Mouse (Mus musculus): ENCODE results near the gene Tubb2a.
A peak's percentile ranks its signal among the peaks of the same experiment; 100 is the strongest.

Gene Tubb2a

DNA sequence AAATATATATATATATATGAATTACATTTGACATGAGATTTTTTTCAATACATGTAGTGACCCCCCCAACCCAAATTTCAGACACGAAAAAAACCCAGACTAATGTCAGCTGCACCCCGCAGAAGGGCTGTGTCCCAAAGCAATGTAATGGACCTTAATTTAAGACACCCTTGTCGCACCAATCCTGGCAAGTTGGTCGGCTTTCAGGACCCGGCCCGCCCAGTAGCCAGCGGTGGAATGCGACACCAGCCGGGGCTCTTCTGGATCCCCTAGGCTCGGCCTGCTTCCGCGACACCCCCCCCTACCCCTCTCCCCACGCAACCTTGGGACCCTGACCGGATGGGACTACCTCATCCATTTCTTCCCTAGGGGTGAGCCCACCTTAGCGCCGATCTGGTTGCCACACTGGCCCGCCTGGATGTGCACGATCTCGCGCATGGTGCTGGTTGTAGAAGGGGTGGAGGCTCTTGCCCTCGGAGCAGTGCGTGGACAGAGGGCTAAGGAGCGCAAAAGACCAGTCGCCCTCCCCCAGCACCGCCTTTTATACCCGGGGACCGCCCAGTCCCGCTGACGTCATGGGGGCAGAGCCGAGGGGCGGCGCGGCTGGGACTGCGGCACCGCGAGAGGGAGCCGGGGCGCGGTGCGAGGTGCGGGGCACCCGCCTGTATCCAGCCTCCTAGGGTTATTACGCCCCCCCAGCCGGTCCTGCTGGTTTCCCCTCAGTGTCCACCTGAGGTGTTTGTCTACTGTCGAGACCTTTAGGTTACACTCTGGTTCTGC is at the start of gene Tubb2a:
Tubb2a (minus strand) TSS at position 516 of the 780 bp plus-strand sequence.
- DNase-seq: peak; percentile 93 to 96

DNA sequence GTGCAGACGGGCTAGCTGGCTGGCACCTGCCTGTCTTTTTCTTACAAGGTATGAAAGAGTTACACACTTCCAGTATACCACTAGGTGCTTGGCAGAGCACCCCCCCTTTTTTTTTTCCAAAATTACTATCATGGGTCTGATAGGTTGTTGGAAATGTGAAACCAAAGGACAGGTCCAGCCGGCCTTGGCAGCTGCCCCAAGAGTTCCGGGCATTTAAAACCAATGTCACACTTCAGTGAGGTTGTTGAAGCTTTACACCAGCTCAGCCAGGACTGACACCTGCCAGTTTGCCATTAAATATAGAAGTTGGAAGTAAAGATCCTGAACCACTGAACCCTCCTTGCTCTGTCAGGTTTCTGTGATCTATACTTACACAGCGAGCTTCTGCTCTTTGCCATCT is 47.9 kb upstream of the Tubb2a start:
- DNase-seq: peak; percentile 33 to 52

DNA sequence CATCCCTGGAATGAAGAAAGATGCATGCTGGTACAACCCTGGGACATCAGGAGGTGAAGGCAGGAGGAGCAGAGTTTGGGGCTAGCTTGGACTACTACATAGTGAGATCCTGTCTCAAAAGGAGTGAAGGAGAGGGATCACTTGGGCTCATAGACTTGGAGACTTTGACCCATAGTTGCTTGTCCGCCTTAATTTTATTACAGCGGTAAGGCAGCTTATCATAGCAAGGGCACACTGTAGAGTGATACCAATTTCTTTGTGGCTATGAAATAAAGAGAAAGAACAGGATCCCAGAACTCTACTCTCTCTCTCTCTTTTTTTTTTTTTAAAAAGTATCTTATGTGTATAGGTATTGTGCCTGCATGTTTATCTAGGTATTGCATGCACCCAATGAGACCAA is 42.7 kb upstream of the Tubb2a start:
- DNase-seq: no peak

DNA sequence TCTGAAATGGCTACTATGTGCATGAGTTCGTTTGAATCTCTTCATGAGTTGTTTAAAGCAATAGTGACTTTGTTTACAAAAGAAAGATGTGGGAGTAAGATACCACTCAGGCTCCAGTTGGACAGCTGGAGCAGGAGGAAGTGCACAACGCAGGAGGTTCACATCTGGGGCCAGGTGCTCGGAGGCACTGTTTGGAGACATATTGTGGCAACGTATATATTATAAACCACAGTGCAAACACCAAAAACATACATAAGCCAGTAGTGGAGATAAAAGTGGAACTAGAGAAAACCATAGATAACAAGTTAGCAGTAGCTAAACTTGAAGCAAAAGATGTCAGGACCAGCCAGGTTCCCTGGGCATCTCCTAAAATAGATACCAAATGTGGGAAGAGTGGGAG is 41.6 kb upstream of the Tubb2a start:
- no peak for DNase-seq

DNA sequence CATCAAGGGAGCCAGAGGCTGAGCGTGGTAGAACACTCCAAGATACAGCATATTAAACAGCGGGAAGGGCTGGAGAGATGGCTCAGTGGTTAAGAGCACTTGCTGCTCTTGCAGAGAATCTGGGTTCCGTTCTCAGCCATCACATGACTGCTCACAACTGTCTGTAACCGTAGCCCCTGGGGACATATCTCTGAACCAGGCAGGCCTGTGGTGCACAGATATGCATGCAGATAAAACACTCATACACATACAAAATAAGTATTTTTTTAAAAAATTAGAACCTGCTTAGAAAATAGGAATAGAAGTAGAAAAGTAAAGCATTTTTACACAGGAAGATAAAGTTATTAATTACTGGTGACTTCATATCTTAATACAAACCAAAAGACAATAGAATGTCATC is 41.0 kb upstream of the Tubb2a start:
- DNase-seq: no peak

DNA sequence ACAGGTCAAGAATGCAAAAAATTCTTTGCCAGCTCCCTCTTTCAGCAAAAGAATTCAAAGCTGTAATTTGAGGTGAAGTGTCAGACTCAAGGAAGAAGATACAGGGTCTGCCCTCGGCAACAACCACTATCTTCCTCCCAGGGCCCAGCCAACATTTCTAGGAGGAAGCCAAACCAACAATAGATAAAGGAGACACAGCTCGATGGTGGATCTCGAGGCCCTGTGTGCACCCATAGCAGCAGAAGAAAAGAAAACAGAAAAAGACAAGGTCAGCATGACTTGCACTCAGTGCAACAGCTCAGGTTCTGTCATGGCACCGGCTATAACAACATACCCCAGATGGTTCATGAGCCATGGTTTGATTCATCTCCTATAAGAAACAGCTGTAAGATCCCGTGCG is 38.7 kb upstream of the Tubb2a start:
- DNase-seq: no peak

DNA sequence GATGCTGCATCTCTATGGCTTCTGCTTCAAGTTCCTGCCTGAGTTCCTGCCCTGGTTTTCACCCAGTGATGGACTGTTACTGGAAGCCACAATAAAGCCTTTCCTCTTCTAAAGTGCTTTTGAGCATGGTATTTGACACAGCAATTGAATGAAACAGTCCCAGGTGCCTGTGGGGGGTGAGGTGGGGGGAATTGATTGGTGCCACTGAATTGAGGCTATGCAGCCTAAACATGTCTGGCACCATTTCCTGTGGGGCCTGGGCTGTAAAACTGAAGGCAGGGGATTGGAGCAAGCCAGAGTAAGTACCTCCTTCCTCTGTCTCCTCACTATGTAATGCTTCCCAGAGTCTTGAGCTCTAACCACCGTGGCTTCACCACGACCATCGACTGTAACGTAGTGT is 36.8 kb upstream of the Tubb2a start:
- DNase-seq: no peak

DNA sequence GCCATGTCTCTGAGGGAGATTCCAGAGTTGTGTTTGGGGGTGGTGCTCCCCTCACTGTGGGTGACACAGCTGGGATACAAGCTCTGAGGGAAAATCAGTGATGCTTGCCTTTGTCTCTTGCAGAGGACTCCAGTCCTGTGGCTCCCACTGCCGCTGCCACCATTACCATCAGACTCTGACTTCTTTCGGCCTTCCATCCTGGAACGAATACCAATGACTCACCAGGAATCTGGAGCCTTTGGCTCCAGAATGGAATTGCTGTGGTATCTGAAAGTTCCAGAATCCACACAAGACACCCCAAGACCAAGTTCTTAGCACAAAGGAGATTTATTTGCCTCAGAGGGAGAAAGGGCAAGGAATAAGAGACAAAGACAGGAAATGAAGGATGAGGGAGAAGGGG is 35.3 kb upstream of the Tubb2a start:
- DNase-seq: no peak

DNA sequence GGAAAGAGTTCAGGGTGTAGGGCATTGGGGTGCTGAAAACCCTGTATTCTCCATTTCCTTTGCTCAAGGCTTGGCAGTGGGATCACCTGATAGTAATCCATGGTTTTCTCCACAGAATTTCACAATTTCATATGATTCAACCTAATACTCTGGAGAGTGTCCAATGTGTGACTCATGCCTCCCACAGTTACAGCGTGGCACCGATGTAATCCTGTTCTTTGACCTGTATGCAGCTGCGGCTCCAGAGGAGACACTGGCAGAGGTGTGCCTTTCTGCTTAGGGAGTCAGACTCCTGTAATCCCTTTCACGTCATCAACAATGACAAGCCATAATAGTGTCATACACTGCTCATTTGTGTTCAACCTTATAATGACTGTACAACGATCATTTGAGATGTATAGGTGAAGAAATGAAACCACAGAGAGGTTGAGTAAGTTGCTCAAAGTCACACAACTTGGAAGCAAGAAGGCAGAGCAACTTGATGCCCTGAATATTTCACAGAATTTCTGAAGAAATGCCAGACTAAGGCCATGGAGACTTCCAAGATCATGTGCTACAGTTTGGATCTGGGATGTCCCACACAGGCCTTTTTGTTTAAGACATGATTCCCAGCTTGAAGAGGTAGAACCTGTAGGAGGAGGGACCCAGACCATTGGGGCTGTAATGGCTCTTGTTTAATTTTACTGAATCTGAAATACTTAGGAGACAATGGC is 34.7 kb upstream of the Tubb2a start:
- no peak for DNase-seq

DNA sequence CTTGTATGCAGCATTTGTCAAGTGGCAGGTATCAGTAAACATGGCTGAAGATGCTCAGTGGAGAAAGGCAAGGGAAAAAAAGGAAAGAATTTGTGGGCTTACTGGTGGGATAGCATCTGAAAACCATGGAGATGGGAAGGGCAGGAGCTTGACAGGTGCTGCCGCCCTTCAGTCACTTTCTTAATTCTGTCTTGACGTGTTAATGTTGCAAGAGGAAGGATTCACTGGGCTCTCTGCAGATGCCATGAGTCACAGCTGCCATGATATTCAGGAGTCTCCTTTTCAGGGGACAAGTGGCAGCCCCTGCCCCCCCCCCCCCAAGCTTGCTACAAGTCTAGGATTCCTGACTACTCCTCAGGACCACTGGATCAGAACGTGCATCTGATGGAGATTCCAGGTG is 34.1 kb upstream of the Tubb2a start:
- no peak for DNase-seq

DNA sequence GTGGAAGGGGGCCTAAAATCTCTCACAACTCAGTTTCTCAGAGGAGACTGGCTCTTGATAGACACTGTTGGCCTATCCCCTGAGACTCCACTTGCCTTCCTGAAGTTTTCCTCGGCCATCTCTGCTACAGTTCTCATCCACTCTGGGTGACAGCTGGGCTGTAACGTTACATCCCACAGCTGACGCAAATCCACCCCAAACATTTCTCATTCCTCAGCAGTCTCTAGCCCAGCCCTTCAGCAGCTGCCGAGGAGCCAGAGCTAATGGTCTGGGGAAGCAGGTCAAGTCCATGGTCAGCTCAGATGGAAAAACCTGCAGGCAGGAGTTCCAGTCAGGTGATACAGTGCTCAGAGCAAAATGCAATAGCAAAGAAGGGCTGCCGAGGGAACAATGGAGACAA is 33.2 kb upstream of the Tubb2a start:
- DNase-seq: peak; percentile 38 to 60

DNA sequence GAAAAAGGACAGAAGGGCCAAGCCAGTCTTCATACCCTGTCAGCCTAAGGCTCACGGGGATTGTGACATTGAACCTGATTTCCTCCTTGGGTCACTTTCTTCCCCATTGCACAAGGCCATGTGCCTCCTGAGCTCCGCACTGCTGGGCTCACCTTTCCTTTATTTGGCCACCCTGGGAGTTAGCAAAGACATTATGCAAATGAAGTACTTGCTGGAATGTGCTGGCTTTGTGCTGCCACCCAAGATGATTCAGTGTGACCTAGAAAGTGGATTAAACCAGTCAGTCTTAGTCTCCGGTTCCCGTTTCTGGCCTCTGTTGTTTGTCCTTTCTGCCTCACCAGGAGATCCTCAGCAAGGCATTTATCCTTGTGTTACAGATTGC is 31.9 kb upstream of the Tubb2a start:
- peak; percentile 15 to 49 for DNase-seq

DNA sequence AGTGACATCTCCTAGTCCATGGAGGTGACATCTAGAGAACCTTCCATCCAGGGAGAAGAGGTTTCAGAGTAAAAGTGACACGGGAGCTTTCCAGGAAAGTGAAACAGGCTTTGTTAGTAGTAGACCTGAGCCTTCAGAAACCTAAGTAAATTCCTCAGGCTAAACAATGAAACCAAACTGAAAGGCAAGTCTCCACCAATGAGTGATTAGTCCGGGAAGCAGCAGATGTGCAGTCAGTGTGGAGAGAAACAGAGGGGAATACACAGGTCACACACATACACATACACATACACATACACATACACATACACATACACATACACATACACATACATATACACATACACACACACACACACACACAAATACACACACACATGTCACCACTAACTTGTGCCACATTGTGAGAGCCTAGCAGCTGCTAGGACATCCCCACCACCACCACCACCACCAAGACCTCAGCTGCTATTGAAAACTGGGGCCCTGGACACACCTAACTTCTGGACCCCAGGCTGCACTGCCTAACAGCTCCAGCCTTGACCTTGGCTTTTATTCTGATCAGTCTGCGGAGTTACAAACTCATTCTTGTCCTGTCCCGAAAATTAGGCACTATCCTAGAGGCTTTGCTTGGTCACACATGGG is 31.3 kb upstream of the Tubb2a start:
- DNase-seq: no peak

DNA sequence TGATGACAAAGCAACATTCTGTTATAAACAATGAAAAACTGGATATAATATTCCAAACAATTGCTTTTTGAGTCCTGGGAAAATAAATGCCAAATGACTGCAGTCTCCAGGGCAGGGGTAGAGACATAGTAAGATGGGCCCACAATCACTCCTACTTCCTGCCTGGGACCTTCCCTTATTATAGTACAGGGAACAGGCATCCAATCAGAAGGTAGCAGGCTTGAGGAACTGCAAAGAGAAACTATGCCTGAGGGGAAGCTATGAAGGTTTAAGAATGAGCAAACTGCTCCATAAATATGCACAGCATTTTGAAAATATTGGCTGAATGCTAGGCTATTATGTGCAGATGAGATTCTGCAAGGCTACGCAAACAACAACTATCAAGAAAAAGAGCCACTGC is 29.2 kb upstream of the Tubb2a start:
- no peak for DNase-seq

DNA sequence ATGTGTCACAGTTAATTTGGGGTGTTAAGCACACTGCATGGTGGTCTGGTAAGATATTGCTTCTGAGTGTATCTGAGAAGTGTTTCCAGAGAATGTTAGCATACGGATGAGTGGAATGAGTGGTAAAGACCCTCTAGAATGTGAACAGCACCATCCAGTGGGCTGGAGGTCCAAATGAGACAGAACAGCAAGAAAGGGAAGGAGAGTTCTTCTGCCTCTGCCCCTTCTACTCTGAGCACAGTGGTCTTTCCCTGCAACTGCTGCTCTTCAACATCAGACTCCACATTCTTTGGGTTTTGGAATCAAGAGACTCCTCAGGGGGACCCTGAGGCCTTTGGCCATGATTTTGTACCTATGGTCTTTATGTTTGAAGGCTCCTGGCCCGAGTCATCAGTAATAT is 28.4 kb upstream of the Tubb2a start:
- no peak for DNase-seq

DNA sequence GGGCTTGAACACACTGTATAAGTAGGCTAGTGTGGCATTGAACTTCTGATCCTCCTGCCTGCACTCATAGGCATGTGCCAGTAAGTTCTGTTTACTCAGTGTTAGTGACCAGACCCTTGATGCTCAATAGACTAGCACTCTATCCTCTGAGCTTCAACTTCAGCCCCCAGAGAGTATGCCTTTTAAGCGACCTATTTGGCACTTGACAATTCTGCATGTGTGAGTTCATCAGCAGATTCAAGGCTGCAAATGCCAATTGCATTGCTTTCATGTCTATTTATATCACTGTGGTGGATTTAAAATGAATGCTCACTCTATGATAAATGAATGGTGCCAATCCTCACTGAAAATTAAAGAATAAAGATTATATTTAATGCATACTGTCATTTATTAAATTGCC is 27.6 kb upstream of the Tubb2a start:
- DNase-seq: no peak

DNA sequence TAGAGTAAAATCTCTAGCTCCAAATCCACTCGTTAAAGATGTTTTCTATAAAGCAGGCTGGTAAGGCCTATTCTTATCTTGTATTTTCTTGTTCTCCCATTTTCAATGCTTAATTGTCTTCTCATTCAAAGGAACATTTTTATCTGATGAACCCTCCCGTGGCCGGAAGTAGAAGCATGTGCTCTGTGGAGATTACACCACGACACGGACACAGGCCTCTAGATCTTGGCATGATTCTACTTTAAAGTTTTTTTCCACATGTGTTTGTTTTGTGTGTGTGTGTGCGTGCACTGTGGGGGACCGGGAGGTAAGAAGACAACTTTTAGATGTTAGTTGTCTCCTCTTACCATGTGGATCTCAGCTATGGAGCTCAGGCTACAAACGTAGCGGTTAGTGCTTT is 24.1 kb upstream of the Tubb2a start:
- no peak for DNase-seq

DNA sequence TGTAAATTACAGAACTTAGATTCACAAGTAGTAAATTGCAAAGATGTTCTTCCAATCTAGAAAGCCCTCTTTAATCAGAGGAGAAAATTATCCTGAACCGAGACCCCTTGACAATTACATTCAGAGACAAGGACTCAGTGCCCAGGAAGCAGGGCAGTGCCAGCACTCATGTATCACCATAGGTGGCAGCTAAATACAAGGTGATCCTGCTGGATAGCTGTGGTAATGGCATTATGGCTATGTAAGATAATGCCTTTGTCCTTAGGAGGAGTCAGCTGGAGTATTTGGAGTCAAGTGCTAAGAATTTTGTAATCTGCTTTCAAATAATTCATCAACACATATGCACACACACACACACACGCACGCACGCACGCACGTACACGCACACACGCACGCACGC is 23.4 kb upstream of the Tubb2a start:
- DNase-seq: no peak

DNA sequence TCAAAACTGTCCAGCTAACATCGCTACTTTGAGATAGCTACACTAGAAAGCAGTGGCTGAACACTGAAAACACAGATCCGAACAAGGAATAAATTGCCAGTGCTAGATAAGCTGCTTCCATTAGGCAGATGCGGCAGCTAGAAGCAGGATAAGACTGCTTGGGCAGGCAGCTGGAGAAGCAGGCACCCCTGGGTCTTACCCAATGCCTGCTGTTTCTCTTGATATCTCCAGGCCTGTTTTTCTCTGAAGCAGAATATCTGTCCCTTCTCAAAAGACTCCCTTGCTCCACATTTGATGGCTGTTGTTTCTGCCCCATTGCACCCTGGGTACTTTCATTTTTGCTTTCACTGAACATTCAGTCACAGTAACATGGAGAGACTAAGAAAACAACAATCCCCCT is 22.9 kb upstream of the Tubb2a start:
- DNase-seq: no peak

DNA sequence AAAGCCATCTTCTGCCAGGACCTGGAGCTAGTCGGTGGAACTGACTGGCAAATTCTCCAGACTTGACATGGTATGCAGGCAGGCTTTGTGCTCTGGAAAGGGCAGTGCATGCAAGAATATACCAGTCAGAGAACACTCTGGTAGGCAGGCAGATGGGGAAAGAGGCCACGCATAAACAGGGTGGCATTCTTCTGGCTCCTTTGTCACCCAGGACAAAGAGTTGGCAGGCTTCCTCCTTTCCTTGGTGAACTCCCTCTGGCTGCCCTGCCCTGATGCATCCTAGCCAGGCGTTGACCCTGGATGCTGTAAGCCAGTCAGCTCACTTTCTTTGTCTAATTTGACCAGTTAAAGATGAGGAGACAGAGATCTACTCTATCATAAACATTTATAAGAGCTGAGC is 19.3 kb upstream of the Tubb2a start:
- no peak for DNase-seq

DNA sequence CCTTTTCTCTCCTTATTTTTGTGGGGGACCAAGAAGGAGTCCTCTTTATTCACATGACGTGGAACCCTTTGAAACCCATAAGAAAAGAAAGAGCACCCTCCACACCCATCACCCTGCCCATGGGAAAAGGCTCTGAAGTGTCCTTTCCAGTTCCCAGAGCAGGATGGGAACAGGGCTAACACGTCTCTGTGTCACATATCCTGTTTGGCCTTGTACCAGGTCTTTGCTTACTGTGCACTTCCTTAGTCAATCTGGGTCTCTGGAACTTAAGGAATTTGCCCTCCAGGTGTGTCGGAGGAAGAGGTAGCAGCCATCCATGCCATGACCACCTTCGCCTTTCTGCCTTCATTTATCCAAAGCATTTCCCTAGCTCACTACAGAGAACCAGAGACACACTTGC is 18.6 kb upstream of the Tubb2a start:
- no peak for DNase-seq

DNA sequence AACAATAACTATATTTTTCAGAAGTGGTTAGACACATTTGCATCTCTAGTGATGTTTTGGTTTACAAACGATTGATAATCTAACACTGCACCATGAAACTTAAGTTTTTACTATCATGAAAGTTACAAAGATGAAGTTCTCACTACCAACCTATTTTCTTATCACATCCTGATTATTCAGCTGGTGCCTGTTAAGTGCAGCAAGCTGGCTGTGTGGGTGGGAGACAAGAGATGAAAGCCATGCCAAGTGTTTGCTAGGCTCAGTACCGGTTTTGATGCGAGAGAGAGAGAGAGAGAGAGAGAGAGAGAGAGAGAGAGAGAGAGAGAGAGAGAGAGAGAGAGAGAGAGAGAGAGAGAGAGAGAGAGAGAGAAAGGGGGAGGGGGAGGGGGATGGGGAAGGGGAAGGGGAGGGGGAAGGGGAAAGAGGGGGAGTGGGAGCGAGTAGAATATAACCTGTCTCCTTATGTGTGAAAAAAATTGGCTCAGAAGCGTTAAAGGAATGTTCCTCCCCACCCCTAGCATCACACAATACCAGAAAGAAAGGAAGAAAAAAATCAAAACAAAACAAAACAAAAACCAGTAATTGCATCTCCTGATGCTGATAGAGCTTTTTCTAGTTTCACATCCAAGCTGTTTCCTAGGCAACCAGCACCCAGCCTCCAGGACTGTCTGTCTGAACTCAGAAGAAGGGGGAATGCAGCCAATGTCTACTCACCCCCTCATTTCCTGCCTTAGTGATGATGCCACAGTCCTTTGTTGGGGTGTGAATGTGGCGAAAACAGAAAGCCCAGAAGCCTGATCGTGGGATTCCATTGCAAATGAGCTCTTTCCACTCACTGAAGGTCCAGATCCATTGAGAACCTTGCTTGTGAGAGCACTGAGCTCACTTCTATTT is 18.0 kb upstream of the Tubb2a start:
- no peak for DNase-seq

DNA sequence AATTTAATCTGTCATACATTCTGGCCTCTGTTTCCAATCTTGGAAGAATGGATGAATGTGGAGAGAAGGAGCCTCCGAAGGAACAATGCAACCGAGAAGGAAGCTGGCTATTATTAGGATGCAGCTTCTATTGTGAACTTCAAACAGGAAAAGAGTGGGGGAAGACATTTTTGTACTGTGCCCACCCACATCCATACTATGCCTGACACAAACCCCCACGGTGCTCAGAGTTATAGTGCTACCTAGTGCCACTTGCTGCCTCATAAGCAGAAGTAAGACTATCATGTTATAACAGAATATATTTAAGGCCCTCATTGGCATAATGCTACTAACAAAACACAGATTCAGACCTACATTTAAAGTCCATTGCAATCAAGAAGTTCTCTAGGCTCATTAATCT is 11.6 kb upstream of the Tubb2a start:
- no peak for DNase-seq

Measured in kidney, postnatal 4 days (tissue).